In the genomic region with DNA sequence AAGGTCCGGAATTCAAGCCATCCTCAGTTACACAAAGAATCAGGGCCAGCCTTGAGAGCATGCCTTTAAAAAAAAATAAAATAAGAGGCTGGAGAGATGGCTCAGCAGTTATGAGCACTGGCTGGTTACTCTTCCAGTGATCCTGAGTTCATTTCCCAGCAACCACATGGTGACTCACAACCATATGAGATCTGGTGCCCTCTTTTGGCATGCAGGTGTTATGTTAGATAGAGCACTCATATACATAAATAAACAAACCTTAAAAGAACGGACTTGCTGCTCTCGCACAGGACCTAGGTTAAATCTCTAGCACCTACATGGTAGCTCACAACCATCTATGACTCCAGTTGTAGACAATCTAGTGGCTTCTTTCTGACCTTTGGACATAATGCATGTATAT, we compare ENCODE assay signal across 23 mouse cellular contexts. TPM values are rescaled to one million over a fixed set of nuclear protein-coding genes. Genes with fewer than 3 reads are reported as not detected.
DNase-seq lines count a peak whose midpoint lies in the region; ATAC-seq and TF ChIP-seq lines count a peak whose summit lies in the region.
"Had no signal": no experiment of that assay in that cellular context is flagged by ENCODE, and none has a peak within 500 bp of the region (broad histone marks: within the 10 kb centered on the region; RNA-seq: fewer than 3 reads in every experiment).

No protein-coding gene starts in this region.

- no peaks in the 10 kb centered on the region for H3K4me1 ChIP-seq in intestine, postnatal 0 days (replicated peaks; ENCODE audit: control insufficient read depth, insufficient read depth, low read length)
- H3K4me1 ChIP-seq in intestine, embryonic 15.5 days (replicated peaks): no peaks in the 10 kb centered on the region
- H3K4me1 ChIP-seq in midbrain, embryonic 14.5 days (ENCODE audit: control insufficient read depth, insufficient read depth, low read length): no peaks in the 10 kb centered on the region
- H3K4me1 ChIP-seq: forebrain, embryonic 13.5 days; heart, embryonic 13.5 days; hindbrain, embryonic 12.5 days had no signal

- no peak overlapping the region for H3K4me2 ChIP-seq in intestine, postnatal 0 days (replicated peaks; ENCODE audit: low read depth)
- H3K4me2 ChIP-seq in intestine, embryonic 15.5 days (replicated peaks): no peak overlapping the region
- no peak overlapping the region for H3K4me2 ChIP-seq in midbrain, embryonic 14.5 days (ENCODE audit: low read length)
- H3K4me2 ChIP-seq: forebrain, embryonic 13.5 days; heart, embryonic 13.5 days; hindbrain, embryonic 12.5 days had no signal

- no peaks in the 10 kb centered on the region for H3K27me3 ChIP-seq in intestine, postnatal 0 days (replicated peaks; ENCODE audit: control insufficient read depth, insufficient read depth, low read length)
- H3K27me3 ChIP-seq in intestine, embryonic 15.5 days (replicated peaks): no peaks in the 10 kb centered on the region
- no peaks in the 10 kb centered on the region for H3K27me3 ChIP-seq in Patski
- H3K27me3 ChIP-seq in midbrain, embryonic 14.5 days (ENCODE audit: control insufficient read depth, insufficient read depth, low read length): no peaks in the 10 kb centered on the region
- H3K27me3 ChIP-seq: CH12.LX; forebrain, embryonic 13.5 days; heart, embryonic 13.5 days; hindbrain, embryonic 12.5 days had no signal

- CTCF ChIA-PET in Patski (lab: Charles Lee): interaction anchor here (0.9 to 2.4 kb wide), 4 partner anchors 10 to 28 kb away, joined by 3 to 5 read pairs (median 4); a partner anchor contains a TSS

- TF ChIP-seq CTCF in intestine, postnatal 0 days (IDR thresholded peaks at IDR 0.05; ENCODE audit: low read depth): peak; percentile 41; the same call in 1 of the 2 replicates
- TF ChIP-seq CTCF in Patski (IDR thresholded peaks at IDR 0.05): peak; percentile 52

- in situ Hi-C loops in Patski (cut with MboI; ENCODE audit: low pct_unique_long_range_greater_than_20kb): no loop called here

- POLR2A ChIA-PET in Patski (lab: Charles Lee): no interaction called here

- no peak overlapping the region for H3K4me3 ChIP-seq in intestine, postnatal 0 days (ENCODE audit: low read depth, low read length)
- H3K4me3 ChIP-seq in intestine, embryonic 15.5 days (replicated peaks): no peak overlapping the region
- H3K4me3 ChIP-seq in midbrain, embryonic 14.5 days (replicated peaks; ENCODE audit: low read depth, low read length): no peak overlapping the region
- H3K4me3 ChIP-seq: forebrain, embryonic 13.5 days; heart, embryonic 13.5 days; hindbrain, embryonic 12.5 days; myocyte had no signal

- peak; percentile 17 for DNase-seq in lung, postnatal 36 days
- DNase-seq in lung, postnatal 14 days: no peak
- no peak for DNase-seq in Patski (ENCODE audit: low read depth, low spot score)
- DNase-seq in midbrain, embryonic 14.5 days: no peak
- DNase-seq in gastrocnemius, postnatal 25 days: no peak
- DNase-seq: adrenal gland, postnatal 10 days; cerebellum, adult 2 months; cerebellum, postnatal 25 days; heart, adult 18-20 months; heart, postnatal 14 days; kidney, postnatal 36 days; thymus, adult 2 months; thymus, postnatal 4 days had no signal

- H3K36me3 ChIP-seq in intestine, postnatal 0 days (ENCODE audit: control insufficient read depth, insufficient read depth): peaks cover 77% of the 10 kb centered on the region
- H3K36me3 ChIP-seq in intestine, embryonic 15.5 days: peaks cover 22% of the 10 kb centered on the region
- peaks cover 90% of the 10 kb centered on the region for H3K36me3 ChIP-seq in midbrain, embryonic 14.5 days (ENCODE audit: control insufficient read depth, insufficient read depth, low read length)

- H3K9me3 ChIP-seq in intestine, postnatal 0 days (ENCODE audit: control insufficient read depth): no peaks in the 10 kb centered on the region
- H3K9me3 ChIP-seq in intestine, embryonic 15.5 days: no peaks in the 10 kb centered on the region
- no peaks in the 10 kb centered on the region for H3K9me3 ChIP-seq in midbrain, embryonic 14.5 days (ENCODE audit: control insufficient read depth, low read length)
- H3K9me3 ChIP-seq: forebrain, embryonic 13.5 days; G1E; heart, embryonic 13.5 days; hindbrain, embryonic 12.5 days had no signal

- no peak overlapping the region for H3K9ac ChIP-seq in intestine, postnatal 0 days (ENCODE audit: low read depth, low read length)
- no peak overlapping the region for H3K9ac ChIP-seq in intestine, embryonic 15.5 days
- H3K9ac ChIP-seq in midbrain, embryonic 14.5 days (replicated peaks; ENCODE audit: low read length): no peak overlapping the region
- H3K9ac ChIP-seq: forebrain, embryonic 13.5 days; heart, embryonic 13.5 days; hindbrain, embryonic 12.5 days; liver, embryonic 14.5 days had no signal

- no peak for ATAC-seq in intestine, postnatal 0 days
- ATAC-seq in intestine, embryonic 15.5 days: no peak
- ATAC-seq in Patski: no peak
- no peak for ATAC-seq in midbrain, embryonic 14.5 days (ENCODE audit: low FRiP score, low TSS enrichment)
- ATAC-seq: forebrain, embryonic 13.5 days; midbrain, embryonic 16.5 days had no signal

- WGBS in intestine, postnatal 0 days: 54% methylated on average over 3 of the region's 3 CpGs
- WGBS in intestine, embryonic 15.5 days: 57% methylated on average over 3 of the region's 3 CpGs
- WGBS in midbrain, embryonic 14.5 days: 72% methylated on average over 3 of the region's 3 CpGs

- H3K27ac ChIP-seq in intestine, postnatal 0 days (ENCODE audit: low read depth, low read length): no peak overlapping the region
- no peak overlapping the region for H3K27ac ChIP-seq in intestine, embryonic 15.5 days
- H3K27ac ChIP-seq in midbrain, embryonic 14.5 days (replicated peaks; ENCODE audit: low read depth, low read length): no peak overlapping the region
- H3K27ac ChIP-seq: forebrain, embryonic 13.5 days; heart, embryonic 13.5 days; hindbrain, embryonic 12.5 days; liver, embryonic 14.5 days had no signal

RNA-seq across cellular contexts. Expression of a gene that starts 15.8 kb away (rescaled TPM):
- 21.2 and 25.0 TPM in 2 replicates for polyA plus RNA-seq in intestine, postnatal 0 days (2015; fragmentation: Nextera tagmentation; extraction: Ambion mirVana)
- 73.6 and 75.4 TPM in 2 replicates for polyA plus RNA-seq in intestine, embryonic 15.5 days (2015; fragmentation: Nextera tagmentation; extraction: Ambion mirVana)
- polyA plus RNA-seq in Patski (2021): 47.3 TPM
- 101 TPM in 2 replicates for polyA plus RNA-seq in midbrain, embryonic 14.5 days (2014; fragmentation: Nextera tagmentation; extraction: Ambion mirVana)
- 10 to 100 TPM; 16.9 to 17.4 TPM for total RNA-seq in gastrocnemius, postnatal 25 days (2021)

RNA-seq across cellular contexts. Expression of a gene that starts 15.9 kb away (rescaled TPM):
- 36.2 and 43.7 TPM in 2 replicates for polyA plus RNA-seq in intestine, postnatal 0 days (2015; fragmentation: Nextera tagmentation; extraction: Ambion mirVana)
- 5.7 and 6.8 TPM in 2 replicates for polyA plus RNA-seq in intestine, embryonic 15.5 days (2015; fragmentation: Nextera tagmentation; extraction: Ambion mirVana)
- 3.8 TPM for polyA plus RNA-seq in Patski (2021)
- polyA plus RNA-seq in midbrain, embryonic 14.5 days (2014; fragmentation: Nextera tagmentation; extraction: Ambion mirVana): 0.79 and 0.89 TPM in 2 replicates
- 1 to 10 TPM; 2.7 to 3.2 TPM for total RNA-seq in gastrocnemius, postnatal 25 days (2021)
- total RNA-seq: G1E had no signal
- polyA plus RNA-seq: G1E had no signal

RNA-seq across cellular contexts. Expression of a gene that starts 28.2 kb away (rescaled TPM):
- 13.9 and 18.8 TPM in 2 replicates for polyA plus RNA-seq in intestine, postnatal 0 days (2015; fragmentation: Nextera tagmentation; extraction: Ambion mirVana)
- polyA plus RNA-seq in intestine, embryonic 15.5 days (2015; fragmentation: Nextera tagmentation; extraction: Ambion mirVana): 20.3 and 20.7 TPM in 2 replicates
- 26.5 TPM for polyA plus RNA-seq in Patski (2021)
- polyA plus RNA-seq in midbrain, embryonic 14.5 days (2014; fragmentation: Nextera tagmentation; extraction: Ambion mirVana): 59.9 and 60.3 TPM in 2 replicates
- 1 to 10 TPM; 5.9 to 6.5 TPM for total RNA-seq in gastrocnemius, postnatal 25 days (2021)

RNA-seq across cellular contexts. Expression of a gene that starts 51.8 kb away (rescaled TPM):
- 1.8 and 2.1 TPM in 2 replicates for polyA plus RNA-seq in intestine, postnatal 0 days (2015; fragmentation: Nextera tagmentation; extraction: Ambion mirVana)
- 2.6 and 6.4 TPM in 2 replicates for polyA plus RNA-seq in intestine, embryonic 15.5 days (2015; fragmentation: Nextera tagmentation; extraction: Ambion mirVana)
- 0.59 TPM for polyA plus RNA-seq in Patski (2021)
- polyA plus RNA-seq in midbrain, embryonic 14.5 days (2014; fragmentation: Nextera tagmentation; extraction: Ambion mirVana): 0.58 and 0.93 TPM in 2 replicates
- 1 to 10 TPM in 1 of 2 experiments, under 1 TPM in 1; 0.35 to 1.1 TPM for total RNA-seq in gastrocnemius, postnatal 25 days (2021)
- polyA plus RNA-seq: G1E had no signal
